Mouse (Mus musculus): ENCODE results near the gene Clrn2. TPM values are rescaled to one million over a fixed set of nuclear protein-coding genes. Genes with fewer than 3 reads are reported as not detected.

The Clrn2 gene
- total and polyA plus RNA-seq, 2 experiments from 2014 or later: 0.27 TPM; not detected in 1

DNA sequence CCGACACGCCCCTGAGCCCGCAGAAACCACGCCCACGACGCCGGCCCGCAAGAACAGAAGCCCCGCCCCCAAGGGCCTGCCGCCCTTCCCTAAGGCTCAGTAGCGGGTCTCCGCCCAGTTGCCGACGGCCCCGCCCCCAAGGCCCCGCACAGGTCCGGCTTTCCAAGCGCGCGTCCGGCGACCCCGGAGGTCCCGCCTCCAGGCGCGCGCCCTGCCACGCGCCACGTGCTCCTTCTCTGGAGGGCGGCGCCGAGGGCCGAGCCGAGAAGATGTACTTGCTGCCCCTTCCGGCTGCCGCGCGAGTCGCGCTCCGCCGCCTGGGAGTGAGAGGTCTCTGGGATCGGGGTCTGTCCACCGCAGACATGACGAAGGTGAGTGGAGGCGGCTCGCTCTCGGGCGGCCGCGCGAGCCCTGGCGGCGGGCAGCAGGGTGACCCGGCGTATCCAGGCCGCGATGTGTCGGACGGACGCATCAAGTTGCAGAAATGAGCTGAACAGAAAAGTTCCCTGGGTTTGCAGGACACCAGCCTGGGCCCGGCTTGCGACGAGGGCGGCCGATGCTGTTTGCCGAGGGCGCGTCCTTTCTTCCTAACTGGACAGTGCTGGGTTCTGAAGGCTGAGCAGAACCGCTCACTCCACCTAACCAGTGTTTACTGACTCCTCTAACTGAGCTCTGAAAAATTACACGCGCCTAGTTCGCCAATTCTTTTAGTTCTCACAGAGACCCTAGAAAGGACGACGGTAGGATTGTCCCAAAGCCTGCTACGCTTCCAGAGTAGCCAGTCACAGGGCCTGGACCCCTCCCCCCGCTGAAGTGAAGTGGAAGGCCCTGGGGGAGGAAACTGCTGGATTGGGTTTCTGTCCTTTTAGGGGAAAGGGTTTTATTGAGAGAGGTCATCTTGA lies 39.9 kb downstream of the Clrn2 start, which contains the start of gene Lap3:
Gene Lap3, plus strand, starts transcription at position 184 of the 902 bp plus-strand sequence.
- Histone ChIP-seq H3K4me3 (ENCODE audit: low read depth, low read length) (peak within 1 kb of the TSS; percentile 71), H3K9me3 (ENCODE audit: low read length) (no peaks in the 10 kb centered on the region), H3K27ac (ENCODE audit: low read depth, low read length) (no peak within 1 kb of the TSS), H3K36me3 (ENCODE audit: insufficient read depth, low read length) (peaks cover 8% of the 10 kb centered on the region), H3K4me2 (ENCODE audit: low read depth, low read length, poor library complexity, severe bottlenecking) (peak within 1 kb of the TSS; percentile 73), H3K4me1 (ENCODE audit: insufficient read depth, low read length) (0 out of 2 replicates have a peak, but pooled peaks cover 3% of the 10 kb centered on the region), H3K27me3 (ENCODE audit: insufficient read depth, low read length) (no peaks in the 10 kb centered on the region), H3K9ac (replicated peaks; ENCODE audit: low read length, poor library complexity, severe bottlenecking) (peak within 1 kb of the TSS; percentile 71)
- peak; percentile 95 for DNase-seq (ENCODE audit: low spot score)
- under 1% methylated on average over 74 of the region's 78 CpGs for WGBS
- ATAC-seq (ENCODE audit: low FRiP score): peak; percentile 96
- TF ChIP-seq CTCF (IDR thresholded peaks at IDR 0.05): peak; percentile 58

DNA sequence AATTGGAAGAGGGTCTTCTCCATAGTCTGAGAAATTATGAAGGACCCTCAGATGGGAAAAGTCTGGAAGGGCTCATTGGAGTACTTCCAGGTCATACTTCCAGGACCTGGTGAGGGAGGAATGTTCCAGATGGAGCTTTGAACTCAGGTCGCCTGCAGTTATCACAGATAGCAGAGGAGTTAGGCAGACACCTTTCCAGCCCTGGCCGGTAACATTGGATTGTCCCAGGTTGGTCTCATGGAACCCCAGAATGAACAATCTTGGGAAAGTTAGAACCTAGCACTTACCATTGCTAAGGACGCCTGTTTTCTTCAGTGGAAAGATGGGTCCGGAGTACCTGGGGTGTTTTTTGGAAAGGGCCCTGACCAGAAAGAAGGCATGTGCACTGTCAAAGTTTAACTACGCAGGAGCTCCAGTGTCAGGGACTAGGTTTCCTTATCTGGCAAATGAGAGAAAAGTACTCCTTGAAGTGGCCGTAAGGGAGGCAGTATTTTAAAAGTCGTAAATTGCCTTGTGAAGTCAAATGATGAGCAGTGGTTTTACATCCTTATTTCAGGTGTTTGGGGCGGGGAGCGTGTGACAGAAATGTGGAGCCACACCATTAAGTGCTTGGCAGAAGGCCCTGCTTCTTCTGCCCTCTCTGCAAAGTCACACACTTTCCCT lies 40.7 kb downstream of the Clrn2 start:
- WGBS: 74% methylated on average over 9 of the region's 9 CpGs
- 0 out of 2 replicates have a peak, but pooled peaks cover 3% of the 10 kb centered on the region for H3K4me1 ChIP-seq (ENCODE audit: insufficient read depth, low read length)
- no peak overlapping the region for H3K27ac ChIP-seq (ENCODE audit: low read depth, low read length)
- H3K4me3 ChIP-seq (ENCODE audit: low read depth, low read length): peak overlapping the region; percentile 71
- peak overlapping the region; percentile 73 for H3K4me2 ChIP-seq (ENCODE audit: low read depth, low read length, poor library complexity, severe bottlenecking)
- no peaks in the 10 kb centered on the region for H3K27me3 ChIP-seq (ENCODE audit: insufficient read depth, low read length)
- no peak for TF ChIP-seq CTCF (IDR thresholded peaks at IDR 0.05)
- no peak for ATAC-seq (ENCODE audit: low FRiP score)
- DNase-seq (ENCODE audit: low spot score): no peak
- H3K9ac ChIP-seq (replicated peaks; ENCODE audit: low read length, poor library complexity, severe bottlenecking): peak overlapping the region; percentile 71
- H3K36me3 ChIP-seq (ENCODE audit: insufficient read depth, low read length): peaks cover 9% of the 10 kb centered on the region
- H3K9me3 ChIP-seq (ENCODE audit: low read length): no peaks in the 10 kb centered on the region

DNA sequence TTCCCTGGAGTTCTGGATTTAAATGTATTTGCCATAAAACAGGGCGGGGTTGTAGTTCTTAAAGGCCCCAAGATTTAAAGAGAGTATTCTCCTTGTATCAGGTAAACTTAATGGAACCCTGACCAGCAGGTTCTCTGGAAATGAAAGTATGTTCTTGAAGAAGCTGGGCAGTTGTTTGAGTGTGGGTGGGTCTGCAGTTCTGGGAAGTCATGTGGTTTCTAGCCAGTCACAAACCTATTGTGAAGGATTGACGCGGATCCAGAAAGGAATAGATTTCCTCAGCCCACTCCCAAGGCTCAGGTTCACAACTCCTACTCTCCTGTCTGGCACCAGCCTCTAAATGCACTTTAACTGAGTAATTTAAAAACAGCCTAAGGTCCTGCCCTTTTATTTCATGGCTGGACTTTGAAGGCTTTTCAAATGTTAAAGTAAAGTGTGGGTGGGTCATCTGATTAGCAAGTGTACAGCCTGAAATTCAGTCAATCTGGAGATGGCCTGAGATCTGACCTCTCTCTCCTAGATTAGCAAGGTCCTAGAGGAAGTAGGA lies 42.0 kb downstream of the Clrn2 start:
- Histone ChIP-seq H3K36me3 (ENCODE audit: insufficient read depth, low read length) (peaks cover 13% of the 10 kb centered on the region), H3K9me3 (ENCODE audit: low read length) (no peaks in the 10 kb centered on the region), H3K27me3 (ENCODE audit: insufficient read depth, low read length) (no peaks in the 10 kb centered on the region), H3K4me3 (ENCODE audit: low read depth, low read length) (no peak overlapping the region), H3K27ac (ENCODE audit: low read depth, low read length) (no peak overlapping the region), H3K4me2 (ENCODE audit: low read depth, low read length, poor library complexity, severe bottlenecking) (no peak overlapping the region), H3K9ac (replicated peaks; ENCODE audit: low read length, poor library complexity, severe bottlenecking) (no peak overlapping the region), H3K4me1 (ENCODE audit: insufficient read depth, low read length) (0 out of 2 replicates have a peak, but pooled peaks cover 3% of the 10 kb centered on the region)
- no peak for TF ChIP-seq CTCF (IDR thresholded peaks at IDR 0.05)
- no peak for ATAC-seq (ENCODE audit: low FRiP score)
- no peak for DNase-seq (ENCODE audit: low spot score)
- WGBS: 85% methylated on average over 3 of the region's 3 CpGs

DNA sequence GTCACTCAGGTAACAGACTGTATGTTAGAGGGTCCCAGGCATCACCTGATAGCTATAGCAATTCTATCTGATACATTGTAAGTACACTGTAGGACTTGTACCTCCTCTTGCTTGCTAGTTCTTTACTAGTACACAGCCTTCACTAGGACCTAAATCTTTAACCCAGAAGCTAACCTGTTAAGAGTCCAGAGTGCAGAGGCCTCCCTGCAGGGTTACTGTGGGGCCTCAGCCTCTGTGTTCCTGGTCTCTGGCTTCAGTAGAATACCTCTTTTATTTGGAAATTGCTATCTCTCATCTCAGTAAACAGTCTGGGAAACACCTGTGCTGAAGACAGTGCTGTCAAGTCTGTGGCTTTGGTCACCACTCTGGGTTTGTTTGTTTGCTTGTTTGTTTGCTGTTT lies 42.5 kb downstream of the Clrn2 start:
- Histone ChIP-seq H3K4me2 (ENCODE audit: low read depth, low read length, poor library complexity, severe bottlenecking) (no peak overlapping the region), H3K27me3 (ENCODE audit: insufficient read depth, low read length) (no peaks in the 10 kb centered on the region), H3K9ac (replicated peaks; ENCODE audit: low read length, poor library complexity, severe bottlenecking) (no peak overlapping the region), H3K4me1 (ENCODE audit: insufficient read depth, low read length) (0 out of 2 replicates have a peak, but pooled peaks cover 3% of the 10 kb centered on the region), H3K27ac (ENCODE audit: low read depth, low read length) (no peak overlapping the region), H3K4me3 (ENCODE audit: low read depth, low read length) (no peak overlapping the region), H3K9me3 (ENCODE audit: low read length) (no peaks in the 10 kb centered on the region), H3K36me3 (ENCODE audit: insufficient read depth, low read length) (peaks cover 18% of the 10 kb centered on the region)
- DNase-seq (ENCODE audit: low spot score) (no peak), ATAC-seq (ENCODE audit: low FRiP score) (no peak)
- TF ChIP-seq CTCF (IDR thresholded peaks at IDR 0.05): no peak

DNA sequence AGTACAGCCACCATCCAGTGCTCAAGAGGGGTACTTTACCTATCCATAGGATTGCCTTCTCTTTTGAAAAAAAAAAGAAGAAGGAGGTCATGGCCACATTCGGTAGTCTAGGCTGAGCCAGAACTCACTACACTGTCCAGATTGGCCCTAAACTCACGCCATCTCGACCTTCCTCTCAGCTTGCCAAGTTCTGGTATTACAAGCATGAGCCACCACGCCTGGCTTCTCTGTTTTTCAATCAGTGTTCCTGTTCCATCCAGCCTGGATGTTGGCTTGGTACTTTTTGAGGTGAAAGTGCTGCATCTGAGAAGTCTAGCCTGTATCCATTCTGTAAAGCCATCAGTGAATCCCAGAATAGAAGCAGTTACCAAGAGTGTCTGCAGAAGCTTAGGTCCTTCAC lies 42.9 kb downstream of the Clrn2 start:
- H3K4me2 ChIP-seq (ENCODE audit: low read depth, low read length, poor library complexity, severe bottlenecking): no peak overlapping the region
- peaks cover 18% of the 10 kb centered on the region for H3K36me3 ChIP-seq (ENCODE audit: insufficient read depth, low read length)
- 89% methylated on average over 4 of the region's 4 CpGs for WGBS
- H3K27ac ChIP-seq (ENCODE audit: low read depth, low read length): no peak overlapping the region
- DNase-seq (ENCODE audit: low spot score): no peak
- no peak for TF ChIP-seq CTCF (IDR thresholded peaks at IDR 0.05)
- H3K27me3 ChIP-seq (ENCODE audit: insufficient read depth, low read length): no peaks in the 10 kb centered on the region
- H3K9me3 ChIP-seq (ENCODE audit: low read length): no peaks in the 10 kb centered on the region
- no peak overlapping the region for H3K9ac ChIP-seq (replicated peaks; ENCODE audit: low read length, poor library complexity, severe bottlenecking)
- ATAC-seq (ENCODE audit: low FRiP score): no peak
- 0 out of 2 replicates have a peak, but pooled peaks cover 3% of the 10 kb centered on the region for H3K4me1 ChIP-seq (ENCODE audit: insufficient read depth, low read length)
- H3K4me3 ChIP-seq (ENCODE audit: low read depth, low read length): no peak overlapping the region
